Mouse (Mus musculus) T-helper 17 cell (primary cell): ENCODE data around the gene Med11.
"Not testable (repeated sequence)": the region's sequence is repeated elsewhere in the genome, so short reads cannot be mapped to it uniquely, and the experiment has no call there.

Source experiments
- in situ Hi-C, 2 experiments: fragments of 300-600 bp; cut with MboI, MseI; formaldehyde crosslinking; loops; 1 replicate in 1 of 2; 2 replicates in 1 of 2; pipeline ENCODE4 v1.15.1; 2025; ENCODE audit warnings: high pct_unique_total_duplicates in 2 of 2

The Med11 gene

GRCm38 (mm10) chr11:70443964-70444363 lies 7.8 kb upstream of the Med11 start:
- in situ Hi-C loops: no loop called here

- in situ Hi-C loops: no loop called here
These were observed 7.1 kb upstream of the Med11 start for GRCm38 (mm10) chr11:70444667-70445066.

GRCm38 (mm10) chr11:70446756-70447155 lies 5.0 kb upstream of the Med11 start:
- in situ Hi-C loops: no loop called here

- in situ Hi-C loops: no loop called here
These were observed 4.3 kb upstream of the Med11 start for GRCm38 (mm10) chr11:70447373-70447772.

GRCm38 (mm10) chr11:70450926-70451325 lies 793 bp upstream of the Med11 start:
- in situ Hi-C loops: no loop called here

- in situ Hi-C loops: no loop called here
These were observed 1.7 kb downstream of the Med11 start for GRCm38 (mm10) chr11:70453261-70454044.

- in situ Hi-C loops: no loop called here
These were observed 7.2 kb downstream of the Med11 start, which contains the start of gene Zmynd15 for GRCm38 (mm10) chr11:70458688-70459600. Gene Zmynd15, plus strand, starts transcription at chr11:70459433.

GRCm38 (mm10) chr11:70459601-70460101 lies 7.9 kb downstream of the Med11 start, which contains the start of gene Cxcl16:
Gene Cxcl16, minus strand, starts transcription at chr11:70459984.
- in situ Hi-C loops: loop anchor here in 1 of 2 experiments (5.0 kb wide), 1 partner anchor 42 kb away; no protein-coding TSS in a partner anchor

- in situ Hi-C loops: loop anchor here in 1 of 2 experiments (5.0 kb wide), 1 partner anchor 47 kb away; no protein-coding TSS in a partner anchor
These were observed 12.3 kb downstream of the Med11 start for GRCm38 (mm10) chr11:70463970-70464369.

GRCm38 (mm10) chr11:70465211-70465610 lies 13.5 kb downstream of the Med11 start:
- in situ Hi-C loops: no loop called here

- in situ Hi-C loops: no loop called here
These were observed 14.1 kb downstream of the Med11 start for GRCm38 (mm10) chr11:70465824-70466223.

- in situ Hi-C loops: no loop called here
These were observed 16.3 kb downstream of the Med11 start for GRCm38 (mm10) chr11:70467902-70468619.

GRCm38 (mm10) chr11:70469764-70470163 lies 18.0 kb downstream of the Med11 start:
- in situ Hi-C loops: no loop called here

- in situ Hi-C loops: no loop called here
These were observed 21.0 kb downstream of the Med11 start for GRCm38 (mm10) chr11:70472716-70473115.

GRCm38 (mm10) chr11:70473291-70473690 lies 21.6 kb downstream of the Med11 start:
- in situ Hi-C loops: not testable (repeated sequence)

GRCm38 (mm10) chr11:70474872-70475534 lies 23.3 kb downstream of the Med11 start:
- in situ Hi-C loops: no loop called here

- in situ Hi-C loops: no loop called here
These were observed 33.8 kb downstream of the Med11 start for GRCm38 (mm10) chr11:70485498-70485897.

- in situ Hi-C loops: no loop called here
These were observed 36.1 kb downstream of the Med11 start for GRCm38 (mm10) chr11:70487816-70488215.

- in situ Hi-C loops: no loop called here
These were observed 37.4 kb downstream of the Med11 start for GRCm38 (mm10) chr11:70489138-70489537.

- in situ Hi-C loops: no loop called here
These were observed 38.0 kb downstream of the Med11 start for GRCm38 (mm10) chr11:70489684-70490083.
